Mouse (Mus musculus) CD8-positive naive resting alpha-beta T cell, adult 2 months (primary cell): ENCODE results near the gene Trip4.

Experiments used
- DNase-seq, 2 experiments: peaks; one replicate each; pipeline ENCODE4 v3.0.0; 2022; ENCODE audit warnings: low read depth in 2 of 2, low spot score in 2 of 2

Trip4 gene

GRCm38 (mm10) chr9:65908394-65909300 is at the start of gene Trip4, which contains the start of gene Csnk1g1:
Trip4 (minus strand) TSS chr9:65908794.
Csnk1g1 (plus strand) TSS chr9:65908924.
- peak; percentile 80 to 85 for DNase-seq

GRCm38 (mm10) chr9:65951082-65951587 is 42.5 kb upstream of the Trip4 start:
- no peak for DNase-seq

GRCm38 (mm10) chr9:65937566-65937965 is 29.0 kb upstream of the Trip4 start:
- DNase-seq: no peak

DNA sequence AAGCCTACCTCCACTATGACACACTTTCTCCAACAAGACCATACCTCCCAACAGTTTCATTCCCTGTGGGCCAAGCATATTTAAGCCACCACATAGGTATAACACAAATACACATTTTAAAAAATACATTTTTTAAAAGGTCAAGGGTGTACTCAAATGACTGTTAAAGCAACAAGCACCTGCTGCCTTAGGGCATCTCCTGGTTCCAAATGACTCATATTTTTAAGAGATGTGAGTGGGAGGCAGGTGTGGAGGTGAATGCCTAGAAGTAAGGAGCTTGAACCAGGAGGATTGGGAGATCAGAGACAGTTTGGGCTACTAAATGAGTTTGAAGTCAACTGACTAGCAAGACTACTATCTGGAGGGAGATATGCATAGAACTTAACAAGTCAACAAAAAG is 21.2 kb upstream of the Trip4 start:
- no peak for DNase-seq

GRCm38 (mm10) chr9:65928456-65928855 is 19.9 kb upstream of the Trip4 start:
- DNase-seq: no peak

DNA sequence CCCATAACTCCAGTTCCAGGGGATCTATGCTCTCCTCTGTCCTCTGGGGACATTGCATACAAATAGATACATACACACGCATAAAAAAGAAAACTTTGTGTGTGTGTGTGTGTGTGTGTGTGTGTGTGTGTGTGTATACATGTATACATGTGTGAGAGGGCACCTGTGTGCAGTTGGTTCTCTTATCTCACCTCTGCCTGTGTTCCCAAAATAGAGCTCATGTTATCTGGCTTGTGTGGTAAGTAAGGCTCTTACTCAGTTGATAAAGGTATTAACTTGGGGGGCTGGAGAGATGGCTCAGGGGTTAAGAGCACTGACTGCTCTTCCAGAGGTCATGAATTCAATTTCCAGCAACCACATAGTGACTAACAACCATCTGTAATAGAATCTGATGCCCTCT is 8.4 kb upstream of the Trip4 start:
- no peak for DNase-seq

- no peak for DNase-seq
These were observed 5.4 kb upstream of the Trip4 start for GRCm38 (mm10) chr9:65913976-65914375.

GRCm38 (mm10) chr9:65909837-65910236 is 1.2 kb upstream of the Trip4 start:
- DNase-seq: no peak

DNA sequence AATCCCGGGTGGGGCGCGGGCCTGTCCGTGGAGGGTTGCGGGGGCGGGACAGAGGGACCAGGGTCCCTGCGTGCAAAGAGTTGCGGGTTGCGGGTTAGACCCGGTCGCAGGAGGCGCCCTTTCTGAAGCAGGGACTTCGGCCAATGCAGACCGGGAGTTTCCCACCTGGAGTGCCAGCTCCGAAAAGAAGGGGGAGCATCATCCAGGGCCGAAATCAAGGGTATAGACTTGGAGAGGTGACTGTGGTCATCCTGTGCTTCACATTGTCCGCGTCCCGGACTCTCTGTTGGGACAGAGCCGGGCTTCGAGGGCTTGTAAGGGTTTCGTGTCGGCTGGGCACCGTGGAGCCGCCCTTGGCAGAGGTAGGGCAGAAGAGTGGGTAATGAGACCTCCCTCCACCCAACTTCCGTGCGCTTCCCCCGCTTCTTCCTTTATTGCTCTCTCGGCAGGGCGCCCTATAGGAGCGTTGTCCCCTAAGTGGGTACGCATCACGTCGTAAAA is 757 bp upstream of the Trip4 start:
- DNase-seq: peak; percentile 41 to 54

DNA sequence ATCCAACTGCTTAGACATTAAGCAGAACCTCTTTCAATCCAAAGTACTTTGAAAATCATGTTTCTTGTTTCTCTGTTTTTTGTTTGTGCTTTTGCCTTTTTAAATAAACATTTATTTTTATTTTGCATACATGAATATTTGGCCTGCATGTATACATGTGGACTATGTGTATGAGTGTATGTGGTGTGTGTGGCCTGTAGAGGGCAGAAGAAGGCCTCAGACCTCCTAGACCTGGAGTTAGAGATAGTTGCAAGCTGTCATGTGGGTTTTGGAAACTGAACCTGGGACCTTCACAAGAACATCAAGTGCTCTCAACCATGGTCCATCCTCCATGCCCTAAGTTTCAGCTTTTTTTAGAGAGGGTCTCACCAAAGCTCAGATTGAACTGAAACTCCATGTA is 5.2 kb downstream of the Trip4 start:
- DNase-seq: no peak

DNA sequence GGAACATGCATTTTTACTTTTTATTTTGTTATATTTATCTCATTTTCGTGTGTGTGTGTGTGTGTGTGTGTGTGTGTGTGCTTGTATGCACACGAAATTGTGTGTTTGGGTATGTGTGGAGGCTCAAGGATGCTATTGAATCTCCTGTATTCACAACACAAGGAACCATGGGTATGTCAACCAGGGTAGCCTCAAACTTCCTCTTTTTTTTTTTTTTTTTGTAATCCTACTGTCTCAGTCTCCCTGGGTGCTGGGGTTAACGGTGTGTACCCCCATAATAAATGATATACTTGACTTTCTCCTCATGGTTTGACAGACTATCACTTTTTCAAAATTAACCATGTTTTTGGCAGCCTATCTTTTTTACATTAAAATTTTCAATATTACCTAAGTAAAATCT is 5.7 kb downstream of the Trip4 start:
- DNase-seq: no peak

GRCm38 (mm10) chr9:65896977-65897376 is 11.6 kb downstream of the Trip4 start:
- DNase-seq: no peak

GRCm38 (mm10) chr9:65891126-65891525 is 17.5 kb downstream of the Trip4 start:
- no peak for DNase-seq

DNA sequence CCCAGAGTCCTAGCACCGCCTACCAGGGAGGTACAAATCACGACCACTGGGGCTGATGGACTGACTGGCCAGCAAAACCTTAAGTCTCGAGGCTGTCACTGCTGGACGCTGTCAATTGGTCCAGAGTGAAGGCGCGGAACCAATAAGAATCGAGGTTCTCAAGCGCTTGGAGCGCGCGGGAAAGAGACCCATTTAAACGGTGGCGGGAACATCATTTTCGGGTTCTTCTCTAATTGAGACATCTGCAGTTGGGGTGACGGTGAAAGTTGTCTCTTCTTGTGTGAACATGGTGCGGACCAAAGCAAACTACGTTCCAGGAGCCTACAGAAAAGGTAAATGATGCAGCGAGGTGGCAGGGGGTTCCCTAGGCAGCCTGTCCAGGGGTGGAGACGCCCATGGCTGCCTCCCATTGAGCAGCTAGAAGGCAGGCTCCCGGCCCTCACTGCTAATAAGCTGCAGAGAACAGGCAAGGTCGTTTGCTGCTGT is 18.4 kb downstream of the Trip4 start, which contains the start of gene Pclaf:
TSS of gene Pclaf (plus strand) at position 95 of the 486 bp plus-strand sequence.
- peak; percentile 19 to 42 for DNase-seq

DNA sequence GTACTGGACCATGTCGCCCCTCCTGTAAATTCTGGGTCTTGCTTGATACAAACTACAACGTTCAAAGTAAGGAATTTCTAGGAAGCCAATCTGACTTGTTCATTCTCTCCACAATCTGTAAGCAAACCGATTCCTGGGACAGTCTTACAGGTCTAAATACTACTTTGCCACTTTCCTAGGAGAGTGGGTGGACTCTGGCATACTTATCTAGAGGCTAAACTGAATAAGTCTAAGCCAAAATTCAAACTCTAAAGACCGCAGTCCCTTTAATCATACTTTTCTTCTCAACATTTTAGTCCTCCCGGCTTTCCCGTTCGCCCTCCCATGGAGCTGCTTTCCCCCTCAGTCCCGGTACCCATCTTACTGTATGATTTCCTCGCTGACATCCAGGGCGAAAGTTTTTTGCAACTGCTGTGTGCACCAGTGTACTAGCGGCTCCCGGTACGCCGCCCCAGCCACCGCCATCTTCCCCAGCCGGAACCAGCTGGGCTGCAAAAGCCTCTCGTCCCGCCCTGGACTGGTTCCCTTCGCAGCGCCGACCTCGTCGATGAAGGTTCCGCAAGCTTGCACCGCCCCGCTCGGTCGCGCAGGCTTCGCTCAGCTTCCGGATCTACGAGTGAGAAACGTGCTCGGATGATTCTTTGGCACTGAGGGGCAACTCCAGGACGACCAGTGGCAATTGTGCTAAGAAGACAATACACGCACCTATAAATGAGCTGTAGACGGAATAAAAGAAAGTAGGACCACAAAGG is 23.9 kb downstream of the Trip4 start:
- peak; percentile 84 to 85 for DNase-seq

DNA sequence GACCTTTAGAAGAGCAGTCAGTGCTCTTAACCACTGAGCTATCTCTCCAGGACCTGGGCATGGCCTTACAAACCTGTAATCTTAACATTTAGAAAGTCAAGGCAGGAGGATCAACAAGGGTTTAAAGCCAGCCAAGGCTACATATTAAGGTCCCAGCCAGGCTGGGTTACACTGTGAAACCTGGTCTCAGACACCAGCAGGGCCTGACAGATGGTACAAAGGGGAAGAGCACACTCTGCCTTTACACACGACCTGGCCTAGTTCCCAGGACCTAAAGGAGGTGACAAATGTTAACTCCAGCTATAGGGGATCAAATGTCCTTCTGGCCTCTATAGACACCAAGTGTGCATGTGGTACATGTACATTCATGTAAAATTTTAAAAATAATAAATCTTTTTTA is 48.9 kb downstream of the Trip4 start:
- DNase-seq: no peak

DNA sequence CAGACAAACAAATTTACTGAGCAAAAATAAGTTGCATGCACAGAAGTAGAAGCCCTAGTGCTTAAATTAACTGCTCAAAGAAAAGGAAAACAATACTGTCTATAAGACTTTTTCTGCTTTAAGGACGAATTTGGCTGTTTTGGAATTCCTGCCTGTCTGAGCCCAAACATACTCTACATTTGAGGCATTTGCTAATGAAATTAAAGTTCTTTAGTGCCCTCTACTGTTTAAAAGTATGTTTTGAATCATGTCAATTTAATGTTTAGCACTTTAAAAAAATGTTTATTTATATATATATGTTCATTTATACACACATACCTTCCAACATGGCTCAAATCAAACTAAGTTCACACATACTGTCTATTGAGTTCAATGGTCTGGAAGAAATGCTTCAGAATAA is 58.4 kb downstream of the Trip4 start:
- DNase-seq: no peak

- DNase-seq: no peak
These were observed 60.4 kb downstream of the Trip4 start for GRCm38 (mm10) chr9:65848154-65848553.

GRCm38 (mm10) chr9:65844421-65845165 is 64.0 kb downstream of the Trip4 start:
- no peak for DNase-seq

DNA sequence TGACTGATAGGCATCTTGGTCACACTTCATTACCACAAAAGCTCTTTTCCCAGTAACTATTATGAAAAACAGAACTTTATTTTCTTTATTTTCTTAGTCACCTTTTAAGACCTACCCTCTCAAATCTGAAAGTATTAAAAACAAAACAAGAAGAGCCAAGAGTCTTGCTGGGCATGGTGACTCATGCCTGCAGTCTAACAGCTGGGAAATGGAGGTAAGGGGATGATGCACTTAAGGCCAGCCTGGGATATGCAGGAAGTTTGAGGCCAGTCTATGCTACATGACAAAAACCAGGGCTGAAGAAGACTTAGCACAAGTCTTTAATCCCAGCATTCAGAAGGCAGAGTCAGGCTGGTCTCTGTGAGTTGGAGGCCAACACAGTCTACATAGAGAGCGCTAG is 68.8 kb downstream of the Trip4 start:
- no peak for DNase-seq

GRCm38 (mm10) chr9:65836916-65837315 is 71.7 kb downstream of the Trip4 start:
- DNase-seq: no peak
